Mouse (Mus musculus) thymus, postnatal 14 days (tissue): ENCODE data around the gene Itpr1.

Experiments
- DNase-seq: peaks from one replicate; pipeline ENCODE4 v3.0.0; 2021

Gene Itpr1

GRCm38 (mm10) chr6:108447179-108447845 is 234.4 kb downstream of the Itpr1 start:
- no peak for DNase-seq

GRCm38 (mm10) chr6:108448016-108448735 is 235.3 kb downstream of the Itpr1 start:
- DNase-seq: no peak

GRCm38 (mm10) chr6:108448864-108449263 is 236.0 kb downstream of the Itpr1 start:
- DNase-seq: no peak

GRCm38 (mm10) chr6:108451536-108451935 is 238.6 kb downstream of the Itpr1 start:
- DNase-seq: no peak

GRCm38 (mm10) chr6:108453618-108454017 is 240.7 kb downstream of the Itpr1 start:
- no peak for DNase-seq

- no peak for DNase-seq
Observed at GRCm38 (mm10) chr6:108454061-108454891, 241.4 kb downstream of the Itpr1 start.

GRCm38 (mm10) chr6:108454979-108455836 is 242.3 kb downstream of the Itpr1 start:
- no peak for DNase-seq

- no peak for DNase-seq
Observed at GRCm38 (mm10) chr6:108456231-108457062, 243.6 kb downstream of the Itpr1 start.

GRCm38 (mm10) chr6:108457063-108457405 is 244.1 kb downstream of the Itpr1 start:
- no peak for DNase-seq

- DNase-seq: no peak
Observed at GRCm38 (mm10) chr6:108457516-108458181, 244.8 kb downstream of the Itpr1 start.

- no peak for DNase-seq
Observed at GRCm38 (mm10) chr6:108458182-108458571, 245.3 kb downstream of the Itpr1 start.

- DNase-seq: no peak
Observed at GRCm38 (mm10) chr6:108458826-108459225, 245.9 kb downstream of the Itpr1 start.

- no peak for DNase-seq
Observed at GRCm38 (mm10) chr6:108464308-108464979, 251.5 kb downstream of the Itpr1 start.

- no peak for DNase-seq
Observed at GRCm38 (mm10) chr6:108465159-108465558, 252.3 kb downstream of the Itpr1 start.

GRCm38 (mm10) chr6:108466061-108466531 is 253.2 kb downstream of the Itpr1 start:
- peak; percentile 69 for DNase-seq

- no peak for DNase-seq
Observed at GRCm38 (mm10) chr6:108467597-108467996, 254.7 kb downstream of the Itpr1 start.

- DNase-seq: peak; percentile 56
Observed at GRCm38 (mm10) chr6:108468226-108468825, 255.4 kb downstream of the Itpr1 start.

GRCm38 (mm10) chr6:108471878-108472277 is 259.0 kb downstream of the Itpr1 start:
- DNase-seq: no peak

GRCm38 (mm10) chr6:108472748-108473147 is 259.9 kb downstream of the Itpr1 start:
- no peak for DNase-seq

- DNase-seq: no peak
Observed at GRCm38 (mm10) chr6:108476797-108477235, 263.9 kb downstream of the Itpr1 start.
